Mouse (Mus musculus): ENCODE measurements at regions not wholly inside any gene's neighbourhood (a gene's known extent, or its start where the extent isn't known, plus 50 kb on each side); places are given as distances from the start of the nearest gene placed in this dataset.

GRCm38 (mm10) chr7:37392604-37393003 lies 380.8 kb downstream of the Zfp536 start:
- peak; percentile 72 to 78 for DNase-seq

- DNase-seq: peak; percentile 34 to 51
Measured at GRCm38 (mm10) chr7:37393071-37393470, 380.4 kb downstream of the Zfp536 start.

- peak; percentile 60 to 63 for DNase-seq
Measured at GRCm38 (mm10) chr7:37394965-37395426, 378.4 kb downstream of the Zfp536 start.

GRCm38 (mm10) chr7:37395881-37396513 lies 377.4 kb downstream of the Zfp536 start:
- peak in 1 of 2 experiments; percentile 26 for DNase-seq

GRCm38 (mm10) chr7:37403483-37403882 lies 370.0 kb downstream of the Zfp536 start:
- DNase-seq: no peak

GRCm38 (mm10) chr7:37413350-37413749 lies 360.1 kb downstream of the Zfp536 start:
- DNase-seq: no peak

DNA sequence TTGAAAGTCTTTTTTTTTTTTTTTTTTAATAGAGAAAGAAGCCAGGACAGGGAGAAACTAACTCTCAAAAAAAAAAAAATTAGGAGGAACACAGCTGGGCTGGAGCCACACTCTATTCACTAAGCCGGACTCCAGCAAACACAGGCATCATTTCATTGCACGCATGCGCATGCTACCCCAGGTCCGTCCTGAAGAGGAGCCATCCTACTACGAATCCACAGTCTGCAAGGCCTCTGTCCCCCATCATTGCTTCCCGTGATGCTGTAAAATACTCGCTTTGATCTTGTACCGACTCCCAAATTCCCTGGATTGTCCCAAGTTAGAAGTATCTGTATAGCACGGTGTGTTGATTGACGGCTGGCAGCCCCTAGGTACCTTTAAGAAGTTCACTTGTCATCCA lies 351.7 kb downstream of the Zfp536 start:
- DNase-seq: no peak

Measured in cerebellum, postnatal 36 days (tissue).